Mouse (Mus musculus) C2C12 (cell line): ENCODE results near the gene Rtp2. TPM values are rescaled to one million over a fixed set of nuclear protein-coding genes. Genes with fewer than 3 reads are reported as not detected.

Experiments
- H3K27me3 ChIP-seq: one replicate; pipeline ENCODE4 v1.6.1; 2011; ENCODE audit not compliant: control insufficient read depth, insufficient read depth, insufficient read length
- H3K36me3 ChIP-seq: one replicate; pipeline ENCODE4 v1.6.1; 2011; ENCODE audit not compliant: control insufficient read depth, insufficient read depth
- H3K4me3 ChIP-seq: one replicate; pipeline ENCODE4 v1.5.1; 2011; ENCODE audit warnings: mild to moderate bottlenecking, control low read depth; ENCODE audit not compliant: poor library complexity, insufficient read depth, severe bottlenecking
- H3K79me2 ChIP-seq: one replicate; pipeline ENCODE4 v1.6.1; 2011; ENCODE audit not compliant: control insufficient read depth, insufficient read depth
- H3K79me3 ChIP-seq: one replicate; pipeline ENCODE4 v1.6.1; 2011; ENCODE audit warnings: low read depth, control low read depth
- H3ac ChIP-seq: one replicate; pipeline ENCODE3; 2011; ENCODE audit warnings: low read depth; ENCODE audit not compliant: control insufficient read depth, insufficient read length
- CEBPB ChIP-seq: IDR thresholded peaks from one replicate; pipeline ENCODE4 v1.6.1; 2011; ENCODE audit warnings: low read depth, mild to moderate bottlenecking, control low read depth, moderate library complexity
- CTCF ChIP-seq: IDR thresholded peaks from one replicate; pipeline ENCODE4 v1.5.1; 2011; ENCODE audit not compliant: control insufficient read depth, insufficient read depth, insufficient read length
- FOSL1 ChIP-seq: IDR thresholded peaks from one replicate; pipeline ENCODE4 v1.8.0; 2011; ENCODE audit warnings: mild to moderate bottlenecking, low read length; ENCODE audit not compliant: poor library complexity, insufficient read depth, severe bottlenecking
- MAX ChIP-seq: IDR thresholded peaks from one replicate; pipeline ENCODE4 v1.6.1; 2011; ENCODE audit warnings: mild to moderate bottlenecking, control low read depth
- MYOD1 ChIP-seq: IDR thresholded peaks from one replicate; pipeline ENCODE4 v1.6.1; 2011; ENCODE audit warnings: low read depth; ENCODE audit not compliant: control insufficient read depth, insufficient read length
- MYOG ChIP-seq: IDR thresholded peaks from one replicate; pipeline ENCODE4 v1.6.1; 2011; ENCODE audit not compliant: control insufficient read depth, insufficient read length; ENCODE audit errors: extremely low read depth
- USF1 ChIP-seq: IDR thresholded peaks from one replicate; pipeline ENCODE4 v1.6.1; 2011; ENCODE audit warnings: low read depth, mild to moderate bottlenecking, control low read depth, moderate library complexity
- polyA plus RNA-seq: library from polyadenylated mRNA; unstranded; fragments of >200 nt; fragmentation: generic; extraction: Trizol; gene quantifications from one replicate; pipeline ENCODE4 v1.2.1, GENCODE M21; 2012; ENCODE audit warnings: missing spikeins

The Rtp2 gene
- polyA plus RNA-seq, 1 experiment = not detected

DNA sequence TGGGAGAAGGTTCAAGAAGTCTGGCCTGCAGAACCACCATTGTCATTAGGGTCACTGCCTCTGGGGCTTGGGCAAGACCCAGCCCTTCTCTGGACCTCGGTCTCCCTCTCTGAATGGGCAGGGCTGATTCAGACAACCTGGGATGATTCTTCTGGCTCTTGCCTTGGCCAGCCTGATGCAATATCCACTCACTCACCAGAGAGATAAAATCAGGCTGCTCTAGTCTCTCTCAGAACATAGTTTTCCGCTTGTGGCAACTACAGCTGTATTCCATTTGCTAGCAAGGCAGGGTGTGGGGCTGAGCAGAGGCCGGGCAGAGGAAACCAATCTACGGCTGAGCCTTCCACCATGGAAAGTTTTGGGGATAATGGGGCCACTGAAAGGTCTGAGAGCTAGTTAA lies 36.7 kb upstream of the Rtp2 start:
- Histone ChIP-seq H3K36me3 (peaks cover 94% of the 10 kb centered on the region), H3K79me3 (no peaks in the 10 kb centered on the region), H3K27me3 (no peaks in the 10 kb centered on the region), H3K79me2 (no peaks in the 10 kb centered on the region), H3ac (no peak overlapping the region), H3K4me3 (no peak overlapping the region)
- TF ChIP-seq MYOG (no peak), FOSL1 (no peak)

DNA sequence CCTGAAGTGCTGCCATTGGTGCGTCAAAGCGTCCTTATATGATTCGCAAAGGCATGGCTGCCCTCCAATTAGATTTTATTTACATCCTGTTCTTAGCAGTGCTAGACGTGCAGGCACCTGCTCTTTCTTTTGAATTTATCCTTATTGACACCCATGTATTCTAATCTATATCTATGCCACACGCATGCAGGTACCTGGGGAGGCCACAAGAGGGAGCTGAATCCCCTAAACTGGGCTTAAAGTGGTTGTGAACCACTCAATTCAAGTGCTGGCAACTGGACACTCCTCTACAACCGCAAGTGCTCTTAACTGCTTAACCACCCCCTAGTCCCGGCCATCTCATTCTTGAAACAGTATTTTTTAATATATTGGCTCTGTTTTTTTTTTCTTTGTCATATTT lies 35.1 kb upstream of the Rtp2 start:
- Histone ChIP-seq H3K36me3 (peaks cover 78% of the 10 kb centered on the region), H3K79me3 (no peaks in the 10 kb centered on the region), H3K79me2 (no peaks in the 10 kb centered on the region), H3K4me3 (no peak overlapping the region), H3K27me3 (no peaks in the 10 kb centered on the region), H3ac (no peak overlapping the region)
- TF ChIP-seq FOSL1 (no peak), MYOD1 (no peak)

DNA sequence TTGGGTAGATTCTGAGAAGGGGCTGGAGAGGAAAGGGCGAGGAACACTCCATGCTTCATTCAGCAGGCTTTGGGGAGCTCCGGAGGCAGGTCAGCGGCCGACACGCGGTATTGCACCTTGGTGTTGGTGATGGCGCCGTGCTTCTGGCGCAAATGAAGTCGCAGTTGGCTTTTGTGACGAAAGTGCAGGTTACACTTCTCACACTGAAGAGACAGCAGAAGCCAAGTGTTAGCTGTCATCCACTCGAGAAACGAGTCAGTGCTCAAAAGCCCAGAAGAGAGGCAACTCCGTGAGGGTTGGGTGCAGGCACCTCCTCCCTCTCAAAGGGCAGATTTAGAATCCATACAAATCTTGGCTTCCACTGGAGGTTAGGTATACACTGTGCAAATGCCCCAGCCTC lies 33.9 kb upstream of the Rtp2 start:
- Histone ChIP-seq H3ac (no peak overlapping the region), H3K27me3 (no peaks in the 10 kb centered on the region), H3K79me2 (no peaks in the 10 kb centered on the region), H3K4me3 (no peak overlapping the region), H3K36me3 (peaks cover 65% of the 10 kb centered on the region), H3K79me3 (no peaks in the 10 kb centered on the region)
- TF ChIP-seq CEBPB = no peak
- TF ChIP-seq MAX = no peak
- no peak for TF ChIP-seq MYOG
- no peak for TF ChIP-seq CTCF
- no peak for TF ChIP-seq USF1
- no peak for TF ChIP-seq MYOD1
- no peak for TF ChIP-seq FOSL1

DNA sequence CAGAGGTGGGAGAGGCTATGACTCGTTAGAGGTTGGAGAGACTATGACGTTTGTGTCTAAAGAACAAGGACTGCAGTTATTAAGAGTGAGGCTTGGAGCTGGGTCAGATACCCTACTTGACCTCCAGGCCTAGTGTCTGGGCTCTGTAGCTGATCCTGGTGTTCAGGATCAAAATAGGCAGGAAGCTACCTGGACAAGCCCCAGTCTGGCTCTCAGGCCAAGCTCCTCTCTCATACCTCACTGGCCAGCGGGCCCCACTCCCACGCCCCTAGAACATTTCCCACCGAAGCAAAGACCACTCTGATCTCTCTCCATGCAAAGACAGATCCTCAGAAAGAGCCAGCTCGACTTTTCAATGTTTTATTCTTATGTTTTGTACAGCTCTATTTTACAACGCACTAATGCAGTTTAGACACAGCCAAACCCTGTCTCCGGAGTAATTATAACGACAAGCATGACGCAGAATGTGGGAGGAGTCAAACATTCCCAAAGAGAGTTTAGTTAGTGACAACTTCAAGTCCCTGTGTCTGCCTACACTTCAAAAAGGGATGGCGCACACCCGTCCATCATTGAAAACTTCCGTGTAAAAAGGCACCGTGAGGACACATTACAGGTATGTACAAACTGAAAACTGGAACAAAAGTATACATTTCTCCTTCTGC lies 32.6 kb upstream of the Rtp2 start:
- H3K4me3 ChIP-seq = no peak overlapping the region
- peaks cover 53% of the 10 kb centered on the region for H3K36me3 ChIP-seq
- no peak for TF ChIP-seq MAX
- no peak for TF ChIP-seq USF1
- no peak for TF ChIP-seq CEBPB
- TF ChIP-seq CTCF = no peak
- TF ChIP-seq FOSL1 = no peak
- TF ChIP-seq MYOG = no peak
- no peak for TF ChIP-seq MYOD1
- H3K27me3 ChIP-seq = no peaks in the 10 kb centered on the region
- no peak overlapping the region for H3ac ChIP-seq
- H3K79me2 ChIP-seq = no peaks in the 10 kb centered on the region
- no peaks in the 10 kb centered on the region for H3K79me3 ChIP-seq

DNA sequence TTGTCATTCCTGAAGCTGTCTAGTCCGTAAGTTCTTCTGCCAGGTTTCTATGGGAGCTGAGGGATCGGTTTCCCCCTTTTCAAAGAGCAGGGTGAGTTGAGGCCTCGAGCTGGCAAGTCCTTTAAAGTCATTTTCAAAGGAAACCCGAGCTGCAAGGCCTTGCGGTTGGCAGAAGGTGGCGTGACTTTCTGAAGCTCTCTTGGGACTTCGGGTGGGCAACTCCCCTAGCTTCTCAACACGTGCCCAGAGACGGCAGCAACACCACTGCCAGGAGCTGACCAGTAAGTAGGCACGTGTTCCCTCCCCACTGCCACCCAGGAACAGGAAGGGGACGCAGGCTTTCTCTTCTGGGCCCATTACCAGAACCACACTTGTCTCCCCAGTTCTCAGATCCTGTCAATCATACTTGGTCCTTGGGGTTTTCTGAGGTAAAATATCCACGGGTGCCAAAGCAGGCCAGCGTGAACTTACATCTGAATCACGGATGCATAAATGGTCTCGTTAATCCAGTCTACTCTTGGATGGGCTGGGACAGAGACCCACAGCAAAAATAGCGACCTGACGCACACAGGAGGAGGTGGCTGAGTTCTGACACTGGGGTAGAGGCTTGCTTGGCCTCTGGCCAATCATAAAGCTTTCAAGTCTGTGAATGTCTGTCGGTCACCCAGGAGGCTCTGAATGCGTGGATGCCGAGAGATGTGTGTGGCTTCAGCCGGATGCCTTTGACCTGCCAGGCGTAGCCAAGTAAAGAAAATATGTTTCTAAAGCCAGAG lies 31.9 kb upstream of the Rtp2 start:
- no peak overlapping the region for H3ac ChIP-seq
- H3K27me3 ChIP-seq = no peaks in the 10 kb centered on the region
- peaks cover 46% of the 10 kb centered on the region for H3K36me3 ChIP-seq
- no peak overlapping the region for H3K4me3 ChIP-seq
- TF ChIP-seq FOSL1 = no peak
- TF ChIP-seq MAX = no peak
- no peak for TF ChIP-seq USF1
- no peak for TF ChIP-seq CTCF
- TF ChIP-seq MYOD1 = no peak
- TF ChIP-seq MYOG = no peak
- no peak for TF ChIP-seq CEBPB
- H3K79me2 ChIP-seq = no peaks in the 10 kb centered on the region
- no peaks in the 10 kb centered on the region for H3K79me3 ChIP-seq

DNA sequence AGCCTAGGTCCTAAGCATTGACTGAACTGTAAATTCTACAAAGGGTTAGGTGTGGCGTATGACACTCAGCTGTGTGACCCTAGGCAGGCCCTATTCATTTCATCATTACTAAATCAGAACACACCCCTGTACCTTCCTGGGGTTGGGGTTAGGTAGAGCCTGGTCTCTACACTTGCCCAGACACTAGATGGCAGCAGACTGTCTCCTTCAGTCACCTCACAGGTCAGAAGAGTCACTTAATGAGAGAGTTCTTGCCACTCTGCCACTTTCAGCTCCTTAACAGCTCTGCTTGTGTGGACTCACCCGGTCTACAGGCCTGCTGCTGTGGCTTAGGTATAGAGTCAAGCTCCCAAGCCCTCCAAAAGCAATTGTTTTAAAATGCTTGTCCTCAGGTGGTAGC lies 30.2 kb upstream of the Rtp2 start:
- TF ChIP-seq MAX = no peak
- no peak for TF ChIP-seq CEBPB
- TF ChIP-seq CTCF = no peak
- no peak for TF ChIP-seq USF1
- no peak for TF ChIP-seq MYOD1
- TF ChIP-seq FOSL1 = no peak
- TF ChIP-seq MYOG = no peak
- Histone ChIP-seq H3ac (no peak overlapping the region), H3K79me3 (no peaks in the 10 kb centered on the region), H3K4me3 (no peak overlapping the region), H3K79me2 (no peaks in the 10 kb centered on the region), H3K27me3 (no peaks in the 10 kb centered on the region), H3K36me3 (peaks cover 29% of the 10 kb centered on the region)
